Mouse (Mus musculus) lung, postnatal 0 days (tissue): Measurements from ENCODE around the gene Ap1ar.

Source experiments
- CTCF ChIP-seq: IDR thresholded peaks from 2 replicates; pipeline ENCODE4 v1.5.1; 2016; ENCODE audit warnings: antibody characterized with exemption, mild to moderate bottlenecking
- EP300 ChIP-seq: IDR thresholded peaks from 2 replicates; pipeline ENCODE4 v1.6.1; 2016; ENCODE audit warnings: antibody characterized with exemption, mild to moderate bottlenecking, control low read depth

GRCm38 (mm10) chr3:127834040-127834439 lies 3.3 kb downstream of the Ap1ar start:
- TF ChIP-seq CTCF (no peak), EP300 (no peak)
